Mouse (Mus musculus): Measurements from ENCODE around the gene Aass. TPM values are rescaled to one million over a fixed set of nuclear protein-coding genes. Genes with fewer than 3 reads are reported as not detected.

Gene Aass
- polyA plus RNA-seq, 1 experiment from 2014 or later: 0.76 TPM

DNA sequence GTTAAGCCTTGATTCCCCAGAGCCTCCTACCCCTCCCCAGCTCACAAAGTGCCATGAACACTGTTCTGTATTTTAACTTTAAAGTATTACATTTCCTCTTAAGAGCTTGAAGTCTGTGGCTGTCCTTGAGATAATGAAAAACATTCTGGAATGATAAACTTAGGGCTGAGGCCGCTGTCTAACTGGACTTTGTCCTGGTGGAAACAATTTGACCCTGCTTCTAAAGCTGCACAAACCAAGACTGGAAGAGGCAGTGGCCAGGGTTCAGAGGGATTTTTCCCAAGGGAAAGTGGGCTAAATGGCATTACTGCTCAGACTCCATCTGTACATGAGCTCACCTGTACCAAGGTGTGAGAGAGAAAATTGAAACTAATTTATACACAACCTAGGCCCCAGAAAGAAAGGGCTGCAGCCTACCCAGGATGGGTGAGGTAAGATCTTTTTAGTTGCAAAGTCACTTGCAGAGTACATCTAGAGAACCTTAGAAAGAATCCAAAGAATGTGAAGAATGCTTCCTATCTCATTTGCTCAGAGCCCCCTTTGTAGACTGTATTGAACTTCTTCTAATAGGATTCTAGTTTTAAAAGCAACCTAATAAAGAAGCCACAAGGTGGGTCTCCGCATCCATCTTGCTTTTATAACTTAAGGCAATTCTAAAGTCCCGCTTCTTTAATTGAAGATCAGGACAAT lies 52.6 kb downstream of the Aass start:
- H3K36me3 ChIP-seq (ENCODE audit: control insufficient read depth, insufficient read depth): no peaks in the 10 kb centered on the region
- no peak overlapping the region for H3K27ac ChIP-seq (ENCODE audit: low read length)
- H3K9me3 ChIP-seq (ENCODE audit: control insufficient read depth, low read length): no peaks in the 10 kb centered on the region
- no peak overlapping the region for H3K9ac ChIP-seq (replicated peaks; ENCODE audit: low read depth, low read length)
- no peak overlapping the region for H3K4me2 ChIP-seq (ENCODE audit: low read length)
- ATAC-seq: no peak
- H3K4me3 ChIP-seq (replicated peaks; ENCODE audit: low read length): no peak overlapping the region
- WGBS: 71% methylated on average over 3 of the region's 3 CpGs
- H3K27me3 ChIP-seq (replicated peaks; ENCODE audit: control insufficient read depth, insufficient read depth, low read length): no peaks in the 10 kb centered on the region
- no peaks in the 10 kb centered on the region for H3K4me1 ChIP-seq (replicated peaks; ENCODE audit: control insufficient read depth, insufficient read depth, low read length)

DNA sequence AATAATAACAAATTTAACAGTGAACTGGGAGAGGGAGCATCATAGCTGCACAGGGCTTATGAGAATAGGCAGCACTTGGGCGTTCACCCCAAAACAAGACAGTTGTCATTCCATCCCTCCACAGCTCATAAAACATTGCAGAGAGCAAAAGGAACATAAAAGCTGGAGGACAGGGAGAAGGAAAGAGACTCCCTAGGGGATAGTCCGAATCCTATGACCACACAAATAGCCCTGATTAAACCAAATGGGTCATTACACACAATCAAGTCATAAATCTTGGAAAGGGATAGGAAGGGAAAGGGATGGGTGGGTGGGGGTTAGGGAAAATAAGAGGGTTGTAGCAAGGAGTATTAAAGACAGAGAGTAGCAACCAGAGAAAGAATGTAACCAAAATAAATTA lies 54.5 kb downstream of the Aass start:
- H3K9ac ChIP-seq (replicated peaks; ENCODE audit: low read depth, low read length): no peak overlapping the region
- H3K27ac ChIP-seq (ENCODE audit: low read length): no peak overlapping the region
- no peaks in the 10 kb centered on the region for H3K4me1 ChIP-seq (replicated peaks; ENCODE audit: control insufficient read depth, insufficient read depth, low read length)
- H3K27me3 ChIP-seq (replicated peaks; ENCODE audit: control insufficient read depth, insufficient read depth, low read length): no peaks in the 10 kb centered on the region
- ATAC-seq: no peak
- WGBS: 92% methylated on average over 2 of the region's 2 CpGs
- no peak overlapping the region for H3K4me3 ChIP-seq (replicated peaks; ENCODE audit: low read length)
- H3K4me2 ChIP-seq (ENCODE audit: low read length): no peak overlapping the region
- no peaks in the 10 kb centered on the region for H3K36me3 ChIP-seq (ENCODE audit: control insufficient read depth, insufficient read depth)
- no peaks in the 10 kb centered on the region for H3K9me3 ChIP-seq (ENCODE audit: control insufficient read depth, low read length)

DNA sequence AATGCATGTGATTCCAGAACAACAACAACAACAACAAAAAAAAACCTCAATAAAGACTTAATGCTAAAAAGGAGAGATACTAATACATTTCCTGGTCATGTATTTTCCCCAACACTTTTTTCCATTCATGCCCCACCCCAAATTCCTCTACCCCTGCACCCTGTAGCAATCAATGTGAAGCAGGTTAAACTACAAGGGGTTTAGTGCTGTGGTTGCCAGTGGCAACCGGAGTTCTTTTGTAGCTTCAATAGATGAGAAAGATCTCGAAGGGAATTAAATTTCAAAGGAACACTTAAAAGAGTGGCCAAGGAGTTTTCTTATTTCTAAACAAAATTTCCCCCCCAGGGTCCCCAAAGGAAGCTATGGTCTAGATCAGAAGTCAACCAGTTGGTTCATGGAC lies 56.7 kb downstream of the Aass start:
- 39% methylated on average over 2 of the region's 2 CpGs for WGBS
- Histone ChIP-seq H3K9me3 (ENCODE audit: control insufficient read depth, low read length) (no peaks in the 10 kb centered on the region), H3K36me3 (ENCODE audit: control insufficient read depth, insufficient read depth) (no peaks in the 10 kb centered on the region), H3K27me3 (replicated peaks; ENCODE audit: control insufficient read depth, insufficient read depth, low read length) (no peaks in the 10 kb centered on the region), H3K4me2 (ENCODE audit: low read length) (no peak overlapping the region), H3K9ac (replicated peaks; ENCODE audit: low read depth, low read length) (no peak overlapping the region), H3K27ac (ENCODE audit: low read length) (no peak overlapping the region), H3K4me1 (replicated peaks; ENCODE audit: control insufficient read depth, insufficient read depth, low read length) (no peaks in the 10 kb centered on the region), H3K4me3 (replicated peaks; ENCODE audit: low read length) (no peak overlapping the region)
- no peak for ATAC-seq

DNA sequence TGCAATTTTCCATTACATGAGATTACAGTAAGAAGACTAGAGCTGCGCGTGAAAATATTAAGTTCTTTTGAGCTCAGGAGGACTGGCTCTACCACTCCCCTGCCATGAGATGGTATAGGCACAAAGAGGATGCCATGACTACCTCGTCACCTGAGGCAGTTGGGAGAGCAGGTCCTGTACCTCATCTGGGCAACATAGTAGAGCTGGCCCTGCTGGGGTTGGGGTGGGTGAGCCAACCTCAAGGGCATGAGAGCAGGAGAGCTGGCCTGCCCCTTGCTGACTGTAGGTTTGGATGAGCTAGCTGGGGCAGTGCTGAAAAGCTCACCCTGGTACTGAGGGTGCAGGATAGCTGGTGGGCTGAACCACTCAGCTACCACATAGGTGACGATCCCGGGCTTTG lies 77.1 kb downstream of the Aass start:
- Histone ChIP-seq H3K27me3 (replicated peaks; ENCODE audit: control insufficient read depth, insufficient read depth, low read length) (no peaks in the 10 kb centered on the region), H3K9me3 (ENCODE audit: control insufficient read depth, low read length) (no peaks in the 10 kb centered on the region), H3K27ac (ENCODE audit: low read length) (no peak overlapping the region), H3K4me3 (replicated peaks; ENCODE audit: low read length) (no peak overlapping the region), H3K36me3 (ENCODE audit: control insufficient read depth, insufficient read depth) (peaks cover 22% of the 10 kb centered on the region), H3K4me2 (ENCODE audit: low read length) (no peak overlapping the region), H3K4me1 (replicated peaks; ENCODE audit: control insufficient read depth, insufficient read depth, low read length) (no peaks in the 10 kb centered on the region), H3K9ac (replicated peaks; ENCODE audit: low read depth, low read length) (no peak overlapping the region)
- WGBS: 94% methylated on average over 5 of the region's 5 CpGs
- ATAC-seq: peak; percentile 24; the same call in 1 of the 2 replicates

DNA sequence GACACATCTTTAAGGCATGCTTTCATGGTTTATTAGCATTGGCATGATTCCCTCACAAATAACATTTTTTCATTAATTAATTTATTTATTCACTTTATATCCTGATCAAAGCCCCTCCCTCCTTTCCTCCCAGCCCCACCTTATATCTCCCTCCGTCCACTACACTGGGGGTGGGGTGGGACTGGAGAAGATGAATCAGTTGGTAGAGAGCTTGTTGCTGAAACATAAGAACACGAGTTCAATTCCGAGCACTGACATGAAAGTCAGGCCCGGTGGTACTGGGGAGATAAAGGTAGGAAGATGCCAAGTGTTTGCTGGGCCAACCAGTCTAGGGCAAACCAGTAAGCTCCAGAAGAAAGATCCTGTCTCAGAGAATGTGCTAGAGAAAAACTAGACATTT lies 84.0 kb downstream of the Aass start:
- WGBS: 87% methylated on average over 4 of the region's 4 CpGs
- no peak for ATAC-seq
- H3K27ac ChIP-seq (ENCODE audit: low read length): no peak overlapping the region
- no peaks in the 10 kb centered on the region for H3K27me3 ChIP-seq (replicated peaks; ENCODE audit: control insufficient read depth, insufficient read depth, low read length)
- no peaks in the 10 kb centered on the region for H3K4me1 ChIP-seq (replicated peaks; ENCODE audit: control insufficient read depth, insufficient read depth, low read length)
- H3K4me3 ChIP-seq (replicated peaks; ENCODE audit: low read length): no peak overlapping the region
- peaks cover 41% of the 10 kb centered on the region for H3K36me3 ChIP-seq (ENCODE audit: control insufficient read depth, insufficient read depth)
- no peak overlapping the region for H3K4me2 ChIP-seq (ENCODE audit: low read length)
- H3K9ac ChIP-seq (replicated peaks; ENCODE audit: low read depth, low read length): no peak overlapping the region
- no peaks in the 10 kb centered on the region for H3K9me3 ChIP-seq (ENCODE audit: control insufficient read depth, low read length)

DNA sequence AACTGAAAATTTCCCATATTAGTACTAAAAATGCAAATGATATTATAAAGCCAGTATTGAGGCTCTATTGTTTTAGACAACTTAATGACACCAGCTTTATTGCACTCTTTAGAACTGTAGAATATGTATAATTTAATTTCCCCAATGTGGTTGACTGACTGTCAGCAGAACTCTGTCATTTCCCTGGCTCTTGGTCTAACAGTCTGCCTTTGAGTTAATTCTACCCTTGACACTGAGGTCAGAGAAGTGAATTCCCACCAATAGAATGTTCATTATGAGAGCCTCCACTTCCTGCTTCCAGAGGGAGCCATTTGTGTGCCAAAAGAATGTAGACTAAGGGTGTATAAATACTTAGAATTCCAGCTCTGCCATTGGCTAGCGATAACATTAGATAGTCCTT lies 104.5 kb downstream of the Aass start:
- 97% methylated on average over 1 of the region's 1 CpGs for WGBS
- no peak overlapping the region for H3K9ac ChIP-seq (replicated peaks; ENCODE audit: low read depth, low read length)
- H3K9me3 ChIP-seq (ENCODE audit: control insufficient read depth, low read length): no peaks in the 10 kb centered on the region
- H3K4me3 ChIP-seq (replicated peaks; ENCODE audit: low read length): no peak overlapping the region
- no peak overlapping the region for H3K27ac ChIP-seq (ENCODE audit: low read length)
- no peak for ATAC-seq
- no peaks in the 10 kb centered on the region for H3K4me1 ChIP-seq (replicated peaks; ENCODE audit: control insufficient read depth, insufficient read depth, low read length)
- no peaks in the 10 kb centered on the region for H3K27me3 ChIP-seq (replicated peaks; ENCODE audit: control insufficient read depth, insufficient read depth, low read length)
- H3K36me3 ChIP-seq (ENCODE audit: control insufficient read depth, insufficient read depth): peaks cover 16% of the 10 kb centered on the region
- H3K4me2 ChIP-seq (ENCODE audit: low read length): no peak overlapping the region

Other genes with a start within 250 kb of the Aass start
- 4.1 and 15.2 TPM in 2 replicates for gene Fezf1, start 115.4 kb upstream of the Aass start, polyA plus RNA-seq (2015; fragmentation: Nextera tagmentation; extraction: Ambion mirVana)